Mouse (Mus musculus) limb, embryonic 11.5 days (tissue): ENCODE measurements around the gene Gm20458. TPM values are rescaled to one million over a fixed set of nuclear protein-coding genes. Genes with fewer than 3 reads are reported as not detected.

Source experiments
- ATAC-seq: fragments of 200-750 bp; cut with Nextera tagmentation; 2 replicates; pipeline ENCODE4 v1.8.0; 2017; ENCODE audit warnings: low read depth; ENCODE audit not compliant: insufficient number of reproducible peaks, low FRiP score, low TSS enrichment
- DNase-seq: peaks from one replicate; pipeline ENCODE4 v3.0.0-alpha.2; 2015; ENCODE audit warnings: low spot score
- H3K27ac ChIP-seq: fragments of 300-500 bp; sonication (generic); replicated peaks from 2 replicates; pipeline ENCODE4 v1.5.1; 2014; ENCODE audit warnings: low read depth, mild to moderate bottlenecking, low read length
- H3K27me3 ChIP-seq: fragments of 300-500 bp; sonication (generic); 2 replicates; pipeline ENCODE4 v1.6.1; 2014; ENCODE audit warnings: mild to moderate bottlenecking, low read length, mixed read lengths; ENCODE audit not compliant: control insufficient read depth, insufficient read depth
- H3K36me3 ChIP-seq: fragments of 300-500 bp; sonication (generic); 2 replicates; pipeline ENCODE4 v1.6.1; 2014; ENCODE audit warnings: mild to moderate bottlenecking, low read length, moderate library complexity, mixed read lengths; ENCODE audit not compliant: control insufficient read depth, insufficient read depth
- H3K4me1 ChIP-seq: fragments of 300-500 bp; sonication (generic); 2 replicates; pipeline ENCODE4 v1.6.1; 2014; ENCODE audit warnings: low read length, mixed read lengths; ENCODE audit not compliant: control insufficient read depth, insufficient read depth
- H3K4me2 ChIP-seq: fragments of 300-500 bp; sonication (generic); 2 replicates; pipeline ENCODE4 v1.6.1; 2014; ENCODE audit warnings: low read depth, mild to moderate bottlenecking, moderate library complexity; ENCODE audit not compliant: severe bottlenecking
- H3K4me3 ChIP-seq: fragments of 300-500 bp; sonication (generic); 2 replicates; pipeline ENCODE4 v1.5.1; 2014; ENCODE audit warnings: low read depth, low read length
- H3K9ac ChIP-seq: fragments of 300-500 bp; sonication (generic); 2 replicates; pipeline ENCODE4 v1.6.1; 2014; ENCODE audit warnings: mild to moderate bottlenecking, low read length
- H3K9me3 ChIP-seq: fragments of 300-500 bp; sonication (generic); 2 replicates; pipeline ENCODE4 v1.6.1; 2016; ENCODE audit warnings: low read length; ENCODE audit not compliant: control insufficient read depth
- WGBS: fragments of 180-500 bp; shearing (Covaris S2); extraction: QIAGEN DNeasy Blood & Tissue Kit; methylation state at CpG from one replicate; pipeline ENCODE4 v1.1.7; 2014; 5-methylcytosine and 5-hydroxymethylcytosine counted together
- polyA plus RNA-seq: library from polyadenylated mRNA; unstranded; fragments of >200 nt; fragmentation: Nextera tagmentation; extraction: Ambion mirVana; gene quantifications from 2 replicates; pipeline ENCODE4 v1.2.1, GENCODE M21; 2014

Gm20458 gene
- polyA plus RNA-seq, 1 experiment from 2014 or later, result 3.6 TPM

DNA sequence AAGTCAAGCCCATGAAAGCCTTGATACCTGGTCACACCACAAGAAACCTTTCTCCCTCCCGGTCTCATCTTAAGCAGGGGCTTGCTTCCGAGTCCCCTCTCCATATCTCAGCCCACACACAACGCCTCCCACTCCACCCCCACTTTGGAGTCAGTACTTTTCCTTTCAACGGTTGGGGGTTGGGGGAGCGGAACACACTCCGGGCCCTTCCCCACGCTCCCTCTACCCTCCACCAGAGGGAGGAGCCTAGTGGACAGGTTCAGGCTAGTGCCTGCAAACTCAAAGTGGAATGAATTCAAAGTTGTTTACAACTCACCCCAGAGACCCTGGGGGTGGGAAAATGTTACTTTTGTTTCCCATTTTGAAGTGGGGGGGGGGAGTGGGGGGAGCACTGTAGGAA, 30.1 kb upstream of the Gm20458 start:
- no peak for DNase-seq
- H3K4me1 ChIP-seq, result peaks cover 27% of the 10 kb centered on the region
- H3K4me2 ChIP-seq, result no peak overlapping the region
- no peak overlapping the region for H3K27ac ChIP-seq
- no peaks in the 10 kb centered on the region for H3K36me3 ChIP-seq
- H3K9ac ChIP-seq, result no peak overlapping the region
- H3K4me3 ChIP-seq, result no peak overlapping the region
- 11% methylated on average over 7 of the region's 7 CpGs for WGBS
- H3K9me3 ChIP-seq, result no peaks in the 10 kb centered on the region
- no peaks in the 10 kb centered on the region for H3K27me3 ChIP-seq
- no peak for ATAC-seq

DNA sequence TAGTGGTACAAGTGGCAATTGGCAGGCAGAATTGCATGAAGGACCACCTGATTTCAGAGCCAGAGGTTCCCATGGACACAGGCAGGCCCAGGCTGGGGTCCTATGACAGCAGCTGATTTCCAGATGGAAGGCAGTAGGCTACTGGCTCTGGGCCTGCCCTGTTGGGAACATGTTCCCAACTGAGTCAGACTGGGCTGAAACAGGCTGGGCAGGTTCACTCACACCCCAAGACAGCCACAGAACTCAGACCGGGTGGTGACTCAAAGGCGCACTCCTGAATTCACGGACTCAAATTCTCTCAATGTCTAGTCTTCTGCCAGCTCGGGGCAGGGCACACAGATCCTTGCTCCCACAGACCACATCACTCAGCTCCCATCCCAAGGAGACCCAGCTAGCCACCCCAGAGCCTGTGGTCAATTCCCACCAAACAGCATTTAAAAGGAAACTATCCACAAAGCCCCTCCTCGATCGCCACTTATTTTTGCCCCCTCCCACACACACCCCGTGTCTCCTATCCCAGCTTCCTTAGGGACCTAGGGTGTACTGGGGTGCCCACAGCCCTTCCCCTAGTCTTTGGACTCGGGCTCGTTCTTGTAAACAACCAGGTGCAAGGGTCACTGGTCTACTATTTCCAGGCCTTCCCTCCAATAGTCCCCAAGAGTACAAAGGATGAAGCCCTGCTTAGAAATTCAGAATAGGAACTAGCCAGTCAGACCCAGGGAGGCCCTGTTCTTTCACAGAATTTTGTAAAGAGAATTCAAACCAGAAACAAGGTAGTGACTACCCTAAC, 28.9 kb upstream of the Gm20458 start:
- no peaks in the 10 kb centered on the region for H3K36me3 ChIP-seq
- no peak for DNase-seq
- H3K9me3 ChIP-seq, result no peaks in the 10 kb centered on the region
- no peak overlapping the region for H3K4me2 ChIP-seq
- H3K27me3 ChIP-seq, result no peaks in the 10 kb centered on the region
- no peak overlapping the region for H3K27ac ChIP-seq
- H3K4me1 ChIP-seq, result peaks cover 31% of the 10 kb centered on the region
- H3K9ac ChIP-seq, result no peak overlapping the region
- WGBS, result 68% methylated on average over 9 of the region's 9 CpGs
- no peak for ATAC-seq
- no peak overlapping the region for H3K4me3 ChIP-seq

DNA sequence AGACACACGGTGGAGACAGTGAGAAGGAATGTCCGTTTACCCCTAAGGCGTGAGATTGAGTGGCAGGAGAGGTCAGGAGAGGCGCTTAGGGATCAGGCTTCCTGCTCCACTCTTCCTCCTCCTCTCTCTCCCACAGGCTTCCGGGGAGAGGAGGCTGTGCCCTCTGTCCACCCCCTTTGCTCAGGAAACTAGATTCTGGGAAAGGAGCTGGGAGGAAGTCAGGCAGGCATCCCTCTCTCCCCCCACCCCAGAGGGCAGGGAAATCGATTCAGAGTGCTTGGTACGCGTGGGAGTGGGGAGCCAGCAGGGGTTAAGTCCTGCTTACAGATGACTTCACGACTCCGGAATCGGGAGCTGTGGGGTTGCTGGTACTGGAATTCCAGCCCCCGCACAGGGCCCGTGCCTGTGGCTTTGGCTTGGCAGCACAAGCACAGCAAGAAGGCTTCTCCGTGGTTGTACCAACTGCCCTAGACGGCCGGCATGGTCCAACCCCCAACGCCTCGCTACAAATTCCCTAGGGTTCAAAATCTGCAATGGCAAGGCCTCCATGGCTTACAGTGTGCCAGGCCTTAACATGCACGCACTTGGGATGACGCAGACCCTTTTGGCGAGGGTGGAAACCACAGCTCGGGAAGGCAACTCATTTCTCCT, 28.1 kb upstream of the Gm20458 start:
- H3K4me1 ChIP-seq, result peaks cover 35% of the 10 kb centered on the region
- H3K27ac ChIP-seq, result no peak overlapping the region; the same call in 1 of the 2 replicates
- H3K4me3 ChIP-seq, result no peak overlapping the region
- H3K27me3 ChIP-seq, result no peaks in the 10 kb centered on the region
- H3K9me3 ChIP-seq, result no peaks in the 10 kb centered on the region
- ATAC-seq, result no peak
- H3K9ac ChIP-seq, result no peak overlapping the region
- DNase-seq, result no peak
- 34% methylated on average over 22 of the region's 22 CpGs for WGBS
- peak overlapping the region; percentile 12; the same call in 1 of the 2 replicates for H3K4me2 ChIP-seq
- no peaks in the 10 kb centered on the region for H3K36me3 ChIP-seq

DNA sequence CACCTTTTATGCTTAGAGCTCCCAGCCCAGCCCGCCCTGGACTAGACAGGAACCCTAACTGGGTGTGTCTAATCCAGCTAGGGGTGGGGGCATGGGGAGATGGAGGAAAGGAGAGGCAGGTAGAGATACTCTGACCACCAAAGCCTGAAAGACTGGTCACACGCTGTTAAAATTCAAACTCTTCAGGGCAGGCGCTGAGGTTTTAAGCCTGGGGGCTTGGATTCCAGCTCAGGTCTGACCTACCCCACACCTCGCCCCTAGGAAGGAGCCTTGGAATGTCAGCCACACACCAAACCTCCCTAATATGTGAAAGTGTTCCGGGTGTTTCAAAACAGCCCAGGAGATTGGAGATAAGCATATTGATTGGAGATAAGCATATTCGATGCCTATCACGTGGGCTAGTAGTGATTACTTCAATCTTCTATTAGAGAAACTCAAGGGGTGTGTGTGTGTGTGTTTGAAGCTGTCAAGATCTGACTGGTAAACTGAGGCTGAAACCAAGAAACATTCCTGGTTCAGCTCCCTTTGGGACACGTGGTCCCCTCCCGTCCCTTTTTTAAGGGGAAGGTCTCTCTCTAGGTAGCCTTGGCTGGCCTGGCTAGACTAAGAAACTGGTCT, 27.4 kb upstream of the Gm20458 start:
- Histone ChIP-seq H3K9me3 (no peaks in the 10 kb centered on the region), H3K36me3 (no peaks in the 10 kb centered on the region), H3K4me3 (no peak overlapping the region), H3K27me3 (no peaks in the 10 kb centered on the region), H3K4me2 (peak overlapping the region; percentile 12; the same call in 1 of the 2 replicates), H3K4me1 (peaks cover 35% of the 10 kb centered on the region), H3K27ac (no peak overlapping the region), H3K9ac (no peak overlapping the region)
- ATAC-seq (no peak), DNase-seq (no peak)
- WGBS, result 77% methylated on average over 9 of the region's 9 CpGs

DNA sequence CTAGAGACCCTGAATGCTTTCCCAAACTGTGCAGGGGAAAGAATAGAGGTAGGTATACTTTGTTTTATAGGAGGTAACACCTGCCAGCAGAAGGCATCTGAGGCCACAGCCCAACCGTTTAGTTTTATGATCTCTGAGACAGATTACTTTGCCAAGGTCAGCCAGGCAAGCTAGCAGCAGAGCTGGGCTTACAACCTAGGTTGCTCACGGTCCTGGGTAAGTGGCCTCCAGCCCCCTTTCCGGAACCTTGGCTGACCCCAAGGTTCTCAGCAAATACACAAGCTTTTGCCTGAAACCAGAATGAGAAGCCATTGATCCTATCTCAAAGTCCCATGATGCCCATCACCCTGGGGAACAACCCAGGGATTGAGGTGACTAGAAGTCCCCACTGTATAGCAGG, 26.1 kb upstream of the Gm20458 start:
- H3K27me3 ChIP-seq, result no peaks in the 10 kb centered on the region
- peaks cover 35% of the 10 kb centered on the region for H3K4me1 ChIP-seq
- no peak for ATAC-seq
- H3K9ac ChIP-seq, result no peak overlapping the region
- no peak overlapping the region for H3K27ac ChIP-seq
- H3K4me2 ChIP-seq, result no peak overlapping the region
- no peaks in the 10 kb centered on the region for H3K36me3 ChIP-seq
- H3K9me3 ChIP-seq, result no peaks in the 10 kb centered on the region
- WGBS, result 46% methylated on average over 3 of the region's 3 CpGs
- H3K4me3 ChIP-seq, result no peak overlapping the region
- no peak for DNase-seq

DNA sequence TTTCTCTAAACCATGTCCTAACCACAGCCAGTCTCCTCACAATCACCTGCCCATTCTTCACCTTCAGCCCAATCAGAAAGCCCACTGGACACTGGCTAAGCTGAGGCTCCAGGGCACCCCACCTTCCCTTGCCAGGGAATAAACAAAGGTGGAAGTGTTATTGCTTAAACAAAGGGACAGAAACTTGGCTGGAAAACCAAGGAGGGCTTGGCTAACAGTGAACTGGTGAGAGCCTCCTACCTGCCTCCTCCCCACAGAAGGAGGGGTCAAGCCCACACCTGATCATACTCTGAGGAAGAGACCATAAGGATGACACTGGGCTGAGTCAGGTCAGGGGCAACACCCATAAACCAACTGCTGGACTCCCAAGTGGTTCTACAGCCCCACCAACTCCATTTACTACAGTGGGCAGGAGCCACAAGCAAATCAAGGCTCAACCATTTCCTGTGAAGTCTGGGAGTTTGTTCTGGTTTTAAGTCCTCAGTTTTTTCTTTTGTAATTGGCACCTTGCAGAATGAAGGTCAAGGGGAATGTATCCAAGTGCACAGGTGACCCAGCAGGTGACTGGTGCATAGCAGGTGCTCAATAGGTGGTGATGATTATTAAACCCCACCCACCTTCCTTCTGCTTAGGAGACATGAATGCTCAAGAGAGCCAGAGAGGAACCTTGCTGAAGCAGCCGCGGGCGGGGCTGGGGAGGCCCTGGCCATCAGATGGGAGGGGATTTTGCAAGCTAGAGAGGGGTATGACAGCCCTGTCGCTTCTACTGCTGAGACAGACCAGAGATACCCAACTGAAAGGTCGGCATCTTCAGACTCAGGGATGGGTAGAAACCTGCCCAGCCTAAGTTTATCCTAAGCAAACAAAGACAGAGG, 25.3 kb upstream of the Gm20458 start:
- H3K27ac ChIP-seq, result no peak overlapping the region
- DNase-seq (no peak), ATAC-seq (no peak)
- WGBS, result 32% methylated on average over 5 of the region's 5 CpGs
- peaks cover 36% of the 10 kb centered on the region for H3K4me1 ChIP-seq
- H3K4me2 ChIP-seq, result no peak overlapping the region
- H3K9me3 ChIP-seq, result no peaks in the 10 kb centered on the region
- no peak overlapping the region for H3K4me3 ChIP-seq
- H3K36me3 ChIP-seq, result no peaks in the 10 kb centered on the region
- no peak overlapping the region for H3K9ac ChIP-seq
- no peaks in the 10 kb centered on the region for H3K27me3 ChIP-seq

DNA sequence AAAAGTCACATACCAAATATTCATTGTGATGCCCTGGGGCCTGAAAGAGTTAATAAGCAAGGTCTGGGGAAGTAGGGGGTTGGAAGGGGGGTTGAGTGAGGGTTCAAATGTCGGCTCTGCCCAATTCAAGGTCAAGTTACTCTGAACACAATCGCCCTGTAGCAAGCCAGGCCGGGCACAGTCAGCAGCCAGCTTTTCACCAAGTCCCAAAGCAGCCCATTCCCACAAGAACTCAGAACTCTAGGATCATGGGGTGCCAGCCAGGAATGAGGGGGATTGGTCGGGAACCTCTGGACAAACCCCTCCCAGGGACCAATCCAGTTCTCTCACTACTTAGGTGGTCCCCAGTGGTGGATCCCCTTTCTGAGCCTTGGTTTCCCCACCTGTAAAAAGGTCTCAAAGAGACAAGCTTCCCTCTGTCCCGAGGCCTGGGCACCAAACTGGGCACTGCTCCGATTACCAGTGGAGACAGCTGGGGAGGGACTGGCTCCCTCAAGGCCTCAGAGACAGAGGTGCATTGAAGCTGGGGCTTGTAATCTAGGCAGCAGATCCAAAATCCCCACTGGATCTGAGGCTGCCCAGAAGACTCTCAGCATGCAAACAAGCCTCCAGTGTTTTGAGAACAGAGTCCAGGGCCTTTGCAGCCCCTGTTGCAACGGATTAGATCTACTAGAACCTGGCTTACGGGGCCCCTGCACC, 24.4 kb upstream of the Gm20458 start:
- no peaks in the 10 kb centered on the region for H3K36me3 ChIP-seq
- DNase-seq (no peak), ATAC-seq (no peak)
- peaks cover 33% of the 10 kb centered on the region for H3K4me1 ChIP-seq
- no peak overlapping the region for H3K4me3 ChIP-seq
- no peaks in the 10 kb centered on the region for H3K9me3 ChIP-seq
- WGBS, result 20% methylated on average over 8 of the region's 8 CpGs
- H3K4me2 ChIP-seq, result no peak overlapping the region
- H3K27ac ChIP-seq, result peak overlapping the region; percentile 42; the same call in 1 of the 2 replicates
- H3K27me3 ChIP-seq, result no peaks in the 10 kb centered on the region; the same call in 1 of the 2 replicates
- H3K9ac ChIP-seq, result 0 out of 2 replicates have a peak overlapping the region, but pooled peaks have one; percentile 3
